Mouse (Mus musculus): ENCODE results near the gene Pwwp2b.

The Pwwp2b gene

GRCm38 (mm10) chr7:139247881-139248614, at the start of gene Pwwp2b:
Pwwp2b (plus strand) TSS chr7:139248482.
- DNase-seq (ENCODE audit: low spot score), result no peak

GRCm38 (mm10) chr7:139200108-139200507, 48.2 kb upstream of the Pwwp2b start:
- DNase-seq (ENCODE audit: low spot score), result no peak

GRCm38 (mm10) chr7:139201209-139201608, 47.1 kb upstream of the Pwwp2b start:
- no peak for DNase-seq (ENCODE audit: low spot score)

GRCm38 (mm10) chr7:139208023-139208772, 40.1 kb upstream of the Pwwp2b start:
- DNase-seq (ENCODE audit: low spot score), result peak; percentile 53

GRCm38 (mm10) chr7:139208773-139209095, 39.5 kb upstream of the Pwwp2b start:
- no peak for DNase-seq (ENCODE audit: low spot score)

GRCm38 (mm10) chr7:139211761-139212160, 36.5 kb upstream of the Pwwp2b start:
- no peak for DNase-seq (ENCODE audit: low spot score)

- DNase-seq (ENCODE audit: low spot score), result peak; percentile 94
Observed at GRCm38 (mm10) chr7:139212754-139213745, 35.2 kb upstream of the Pwwp2b start, which contains the start of the genes Lrrc27 and Stk32c. Lrrc27 (plus strand) TSS chr7:139212988. Stk32c (minus strand) TSS chr7:139213307.

GRCm38 (mm10) chr7:139213751-139214150, 34.5 kb upstream of the Pwwp2b start:
- no peak for DNase-seq (ENCODE audit: low spot score)

GRCm38 (mm10) chr7:139214160-139214559, 34.1 kb upstream of the Pwwp2b start:
- no peak for DNase-seq (ENCODE audit: low spot score)

GRCm38 (mm10) chr7:139214596-139215340, 33.5 kb upstream of the Pwwp2b start:
- no peak for DNase-seq (ENCODE audit: low spot score)

- no peak for DNase-seq (ENCODE audit: low spot score)
Observed at GRCm38 (mm10) chr7:139215516-139215915, 32.8 kb upstream of the Pwwp2b start.

GRCm38 (mm10) chr7:139215946-139216345, 32.3 kb upstream of the Pwwp2b start:
- DNase-seq (ENCODE audit: low spot score), result no peak

- no peak for DNase-seq (ENCODE audit: low spot score)
Observed at GRCm38 (mm10) chr7:139216464-139216863, 31.8 kb upstream of the Pwwp2b start.

- DNase-seq (ENCODE audit: low spot score), result no peak
Observed at GRCm38 (mm10) chr7:139217046-139217445, 31.2 kb upstream of the Pwwp2b start.

GRCm38 (mm10) chr7:139218641-139219415, 29.5 kb upstream of the Pwwp2b start:
- no peak for DNase-seq (ENCODE audit: low spot score)

GRCm38 (mm10) chr7:139219486-139219885, 28.8 kb upstream of the Pwwp2b start:
- DNase-seq (ENCODE audit: low spot score), result no peak

- DNase-seq (ENCODE audit: low spot score), result no peak
Observed at GRCm38 (mm10) chr7:139220303-139220702, 28.0 kb upstream of the Pwwp2b start.

- no peak for DNase-seq (ENCODE audit: low spot score)
Observed at GRCm38 (mm10) chr7:139221072-139221471, 27.2 kb upstream of the Pwwp2b start.

- no peak for DNase-seq (ENCODE audit: low spot score)
Observed at GRCm38 (mm10) chr7:139221856-139222255, 26.4 kb upstream of the Pwwp2b start.

- no peak for DNase-seq (ENCODE audit: low spot score)
Observed at GRCm38 (mm10) chr7:139222341-139222740, 25.9 kb upstream of the Pwwp2b start.

GRCm38 (mm10) chr7:139224070-139224469, 24.2 kb upstream of the Pwwp2b start:
- DNase-seq (ENCODE audit: low spot score), result no peak

Data from c-Kit-positive CD71-positive TER-119-positive erythroid progenitor cells, embryonic 14.5 days (primary cell).